Mouse (Mus musculus) kidney, postnatal 36 days (tissue): ENCODE data around the gene Gm38394.
A peak's percentile ranks its signal among the peaks of the same experiment; 100 is the strongest.
"Not testable (repeated sequence)": the region's sequence is repeated elsewhere in the genome, so short reads cannot be mapped to it uniquely, and the experiment has no call there.

Source experiments
- DNase-seq, 2 experiments: peaks; one replicate each; pipeline ENCODE4 v3.0.0; 2021 to 2022; ENCODE audit warnings: mixed read lengths in 2 of 2

Gm38394 gene

DNA sequence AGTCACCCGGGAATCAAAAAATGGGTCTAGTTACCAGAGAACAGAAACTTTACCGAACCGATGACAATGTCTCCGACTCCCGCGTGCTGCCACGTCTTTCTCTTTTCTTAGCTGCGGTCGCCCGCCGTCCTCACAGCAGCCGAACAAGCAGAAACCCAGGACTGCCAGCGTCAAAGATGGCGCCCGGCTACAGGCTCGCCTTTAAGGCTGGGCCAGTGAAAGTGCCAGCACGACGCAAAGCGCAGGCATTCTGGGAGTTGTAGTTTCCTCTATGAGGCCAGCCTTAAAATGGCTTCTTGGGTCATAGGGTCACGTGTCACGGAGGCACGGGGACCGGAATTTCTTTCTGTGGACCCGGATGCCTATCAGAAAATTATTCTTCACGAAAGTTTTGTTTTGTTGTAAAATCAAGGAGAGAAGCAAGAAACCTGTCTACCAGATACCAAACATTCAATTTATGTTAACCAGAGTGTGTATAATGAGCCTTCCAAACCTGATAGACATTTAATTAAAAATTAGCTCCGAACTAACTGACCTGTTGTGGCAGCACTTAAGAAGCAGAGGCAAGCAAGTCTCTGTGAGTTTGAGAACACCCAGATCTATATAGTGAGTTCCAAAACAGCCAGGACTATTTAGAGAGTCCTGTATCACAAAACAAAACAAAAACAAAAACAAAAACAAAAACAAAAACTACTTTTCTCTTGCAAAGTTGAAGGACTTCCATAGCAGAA lies at the start of gene Gm38394:
TSS of gene Gm38394 (minus strand) at position 116 of the 731 bp plus-strand sequence.
- peak; percentile 95 to 97 for DNase-seq

DNA sequence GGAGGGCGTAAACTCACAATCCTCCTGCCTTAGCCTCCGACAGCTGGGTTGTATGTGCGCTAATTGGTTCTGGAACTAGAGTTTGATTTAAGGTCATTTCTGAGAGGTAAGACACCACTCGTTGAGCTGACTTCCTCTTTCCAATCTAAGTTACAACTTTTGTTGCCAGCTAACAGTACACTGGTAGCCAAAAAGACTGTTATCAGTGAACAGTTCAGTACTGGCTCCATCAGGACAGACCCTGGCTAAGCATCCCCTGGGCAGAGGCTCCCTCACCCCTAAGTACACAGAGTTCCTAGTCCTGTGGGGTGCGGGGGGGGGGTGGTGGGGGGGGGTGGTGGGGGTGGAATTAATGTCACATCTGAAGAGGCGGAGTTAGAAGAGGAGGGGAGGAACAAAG lies 49.8 kb upstream of the Gm38394 start:
- no peak for DNase-seq

DNA sequence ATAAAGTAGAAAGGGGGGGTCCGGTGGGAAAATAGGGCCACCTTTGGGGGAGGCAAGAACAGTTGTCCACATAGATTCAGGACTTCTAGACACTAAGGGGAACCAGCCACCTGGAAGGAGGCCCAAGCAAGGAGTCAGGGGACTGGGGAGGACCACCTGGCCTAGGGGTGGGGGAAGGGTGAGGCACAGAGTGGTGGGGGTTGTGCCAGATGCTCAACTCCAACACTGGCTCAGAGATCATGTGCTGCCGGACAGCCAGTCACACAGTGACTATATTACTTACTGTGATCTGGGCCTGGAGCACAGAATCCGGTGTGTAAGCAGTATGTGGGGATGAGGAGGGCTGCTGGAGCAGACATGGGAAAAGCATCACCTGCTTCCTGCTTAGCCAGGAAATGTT lies 48.2 kb upstream of the Gm38394 start:
- DNase-seq: no peak

DNA sequence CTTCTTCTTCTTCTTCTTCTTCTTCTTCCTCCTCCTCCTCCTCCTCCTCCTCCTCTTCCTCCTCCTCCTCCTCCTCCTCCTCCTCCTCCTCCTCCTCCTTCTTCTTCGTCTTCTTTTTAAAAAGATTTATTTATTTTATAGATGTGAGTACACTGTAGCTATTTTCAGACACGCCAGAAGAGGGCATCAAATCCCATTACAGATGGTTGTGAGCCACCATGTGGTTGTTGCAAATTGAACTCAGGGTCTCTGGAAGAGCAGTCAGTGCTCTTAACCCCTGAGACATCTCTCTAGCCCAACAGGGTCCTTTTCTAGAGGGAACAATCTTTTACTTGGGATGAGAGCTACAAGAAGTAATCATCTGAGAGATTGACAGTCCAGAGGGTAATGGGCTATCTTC lies 40.7 kb upstream of the Gm38394 start:
- peak; percentile 30 to 69 for DNase-seq

DNA sequence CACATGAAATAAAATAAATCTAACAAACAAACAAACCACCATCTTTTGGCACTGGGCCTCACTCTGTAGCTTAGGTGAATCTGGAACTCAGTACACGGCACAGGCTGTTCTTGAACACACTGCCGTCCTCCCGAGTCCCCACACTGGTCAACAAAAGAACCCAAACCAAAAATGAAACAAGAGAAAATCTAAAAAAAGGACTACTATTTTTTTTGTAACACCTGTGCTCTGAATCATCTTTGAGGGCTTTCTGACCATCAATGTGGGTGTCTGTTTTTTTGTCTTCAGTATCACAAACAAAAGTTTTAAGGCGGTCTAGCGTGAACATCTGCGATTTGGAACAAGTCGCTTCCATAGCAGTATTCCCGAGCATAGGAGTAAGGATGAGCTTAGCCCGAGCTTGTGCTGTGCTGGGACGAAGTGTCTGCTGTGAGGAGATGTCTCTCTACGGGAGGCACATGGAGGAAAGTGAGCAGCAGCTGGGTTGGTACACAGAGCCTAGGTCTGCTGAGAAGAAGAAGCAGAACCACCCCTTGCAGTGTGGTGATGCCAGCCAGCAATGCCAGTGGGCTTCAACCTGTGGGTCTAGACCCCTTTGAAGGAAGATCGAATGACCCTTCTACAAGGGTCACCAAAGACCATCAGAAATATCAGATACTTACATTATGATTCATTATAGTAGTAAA lies 37.0 kb upstream of the Gm38394 start:
- DNase-seq: no peak

DNA sequence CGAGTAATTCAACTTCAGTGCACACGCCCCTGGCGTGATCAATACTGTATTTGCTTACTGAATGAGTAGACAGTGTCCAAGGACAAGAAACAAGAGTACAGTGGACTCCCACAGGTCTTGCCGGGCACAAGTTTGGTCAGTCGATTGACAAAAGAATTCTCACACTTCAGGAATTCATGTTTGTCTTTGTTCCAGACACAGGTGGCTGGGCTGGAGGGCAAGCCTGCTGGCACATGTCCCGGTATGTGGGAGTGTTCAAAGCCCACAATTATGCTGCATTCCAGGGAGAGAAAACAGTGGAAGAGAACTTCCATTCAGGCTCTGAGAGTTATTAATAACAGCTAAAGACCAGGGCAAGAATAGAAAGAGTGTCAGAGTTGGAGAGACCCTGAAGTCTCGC lies 34.8 kb upstream of the Gm38394 start:
- DNase-seq: peak; percentile 88 to 90

DNA sequence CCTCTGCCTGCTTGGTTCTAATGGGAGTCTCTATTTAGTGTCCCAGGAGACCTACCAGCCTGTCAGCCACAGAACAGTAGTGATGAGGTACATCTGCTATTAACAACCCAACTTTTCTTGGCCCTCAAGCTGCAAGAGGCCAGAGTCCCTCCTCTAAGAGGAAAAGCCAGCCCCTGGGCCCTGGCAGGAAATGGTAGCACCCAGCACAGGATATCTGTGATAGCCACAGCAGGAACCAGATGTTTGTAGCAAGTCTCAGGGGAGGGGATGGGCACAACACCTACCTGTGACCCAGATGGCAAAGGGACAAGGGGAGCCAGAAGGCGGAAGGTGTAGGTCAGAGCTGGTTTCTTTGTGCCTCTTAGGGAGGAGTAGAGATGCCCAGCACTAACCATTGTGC lies 33.8 kb upstream of the Gm38394 start:
- peak; percentile 22 to 32 for DNase-seq

DNA sequence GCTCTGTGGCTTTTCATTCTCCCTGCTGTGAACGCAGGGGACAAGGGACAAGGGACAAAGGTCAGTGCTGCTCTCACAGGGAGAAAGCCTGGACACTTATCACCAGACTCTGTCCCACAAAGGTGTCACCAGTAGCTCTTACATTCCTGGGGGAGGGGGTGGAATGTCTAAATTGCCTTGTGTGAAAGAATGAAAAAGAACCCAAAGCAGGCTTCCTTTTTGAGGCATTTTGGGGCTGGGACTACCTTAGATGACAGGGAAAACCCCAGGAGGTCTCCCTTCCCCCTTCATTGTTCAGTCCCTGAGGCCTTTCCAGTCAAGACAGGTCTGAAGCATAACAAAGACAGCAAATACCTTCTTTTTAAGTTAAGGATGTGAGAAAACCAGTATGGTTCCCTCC lies 33.2 kb upstream of the Gm38394 start:
- peak; percentile 38 to 48 for DNase-seq

DNA sequence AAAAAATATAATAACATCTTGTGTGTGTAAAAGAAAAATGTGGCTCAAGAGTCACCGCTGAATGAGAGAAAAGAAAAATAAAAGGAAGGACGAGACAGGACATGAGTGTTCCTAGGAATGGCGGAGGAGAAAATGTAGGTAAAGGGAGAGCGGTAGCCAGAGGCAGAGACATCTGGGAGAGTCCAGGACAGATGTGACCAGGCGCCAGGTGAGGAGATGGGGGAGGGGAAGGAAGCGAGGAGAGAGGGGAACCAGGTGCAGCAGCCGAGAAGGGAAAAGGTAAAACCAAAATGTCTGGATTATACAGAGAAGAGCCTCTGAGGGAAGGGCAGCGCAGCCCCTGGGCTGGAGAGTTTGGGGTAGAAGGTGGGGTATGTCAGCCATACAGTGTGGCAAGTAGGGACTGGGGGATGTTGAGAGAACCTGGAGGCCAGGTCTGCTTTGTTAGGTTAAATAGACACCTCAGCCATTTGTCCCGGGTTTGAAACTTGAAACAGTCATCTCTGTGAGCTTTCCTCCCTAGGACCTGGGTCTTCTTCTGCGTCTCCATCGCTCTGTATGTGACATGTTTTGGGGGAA lies 32.5 kb upstream of the Gm38394 start:
- DNase-seq: no peak

DNA sequence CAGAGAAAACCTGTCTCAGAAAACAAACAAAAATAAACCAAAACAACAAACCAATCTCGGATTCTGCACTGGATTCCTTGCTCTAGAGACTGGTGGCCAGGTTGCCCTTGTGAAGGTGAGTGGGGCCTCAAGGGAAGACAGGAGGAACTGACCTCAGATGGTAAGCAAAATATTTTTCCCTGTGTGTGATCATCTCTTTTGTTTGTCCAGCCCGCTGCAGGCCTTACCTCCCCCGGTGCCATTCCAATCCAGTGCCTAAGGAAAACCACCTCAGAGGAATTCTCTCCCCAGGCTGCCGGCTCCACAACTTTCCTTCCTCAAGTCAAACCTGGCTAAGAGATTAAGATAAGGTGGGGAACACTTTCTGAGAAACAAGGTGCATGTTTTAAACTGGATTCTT lies 31.1 kb upstream of the Gm38394 start:
- DNase-seq: peak in 1 of 2 experiments; percentile 17

DNA sequence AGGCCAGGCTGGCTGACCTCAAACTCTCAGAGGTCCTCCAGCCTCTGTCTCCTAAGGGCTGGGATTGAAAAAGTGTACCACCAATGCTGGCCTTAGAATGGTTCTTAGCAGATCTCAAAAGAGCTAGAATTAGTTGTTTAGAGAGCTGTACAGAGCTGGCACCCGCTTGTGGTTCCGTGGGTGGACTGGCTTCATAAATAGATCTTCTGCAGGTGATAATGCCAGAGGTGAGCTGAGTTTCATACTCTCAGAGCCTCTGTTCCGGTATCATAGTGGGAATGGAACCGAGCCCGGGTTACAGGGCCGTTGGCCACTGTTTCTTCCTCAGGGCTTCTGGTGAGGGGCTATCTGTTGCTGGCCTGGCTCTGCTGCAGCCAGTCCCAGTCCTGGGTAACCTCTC lies 29.9 kb upstream of the Gm38394 start:
- no peak for DNase-seq

DNA sequence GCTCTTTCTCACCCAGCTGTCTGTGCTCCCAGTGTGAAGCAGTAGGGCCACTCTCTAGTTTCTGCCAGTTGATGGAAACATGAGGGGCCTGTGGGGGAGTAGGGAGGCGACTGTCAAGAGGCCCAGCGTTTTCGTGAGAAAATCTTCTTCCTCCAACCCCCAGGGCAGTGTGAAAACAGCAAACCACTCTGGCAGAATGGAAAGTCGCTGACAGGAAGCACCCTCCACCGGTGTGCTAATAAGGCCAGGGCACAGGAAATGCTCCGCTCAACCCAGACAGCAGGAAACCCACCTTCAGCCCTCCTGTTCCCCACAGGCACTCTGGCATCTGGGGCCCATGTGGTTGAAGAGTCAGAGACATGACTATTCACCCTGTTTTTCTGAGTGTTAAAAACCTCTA lies 28.8 kb upstream of the Gm38394 start, which contains the start of gene Lax1:
TSS of gene Lax1 (minus strand) at position 212 of the 400 bp plus-strand sequence.
- DNase-seq: no peak

DNA sequence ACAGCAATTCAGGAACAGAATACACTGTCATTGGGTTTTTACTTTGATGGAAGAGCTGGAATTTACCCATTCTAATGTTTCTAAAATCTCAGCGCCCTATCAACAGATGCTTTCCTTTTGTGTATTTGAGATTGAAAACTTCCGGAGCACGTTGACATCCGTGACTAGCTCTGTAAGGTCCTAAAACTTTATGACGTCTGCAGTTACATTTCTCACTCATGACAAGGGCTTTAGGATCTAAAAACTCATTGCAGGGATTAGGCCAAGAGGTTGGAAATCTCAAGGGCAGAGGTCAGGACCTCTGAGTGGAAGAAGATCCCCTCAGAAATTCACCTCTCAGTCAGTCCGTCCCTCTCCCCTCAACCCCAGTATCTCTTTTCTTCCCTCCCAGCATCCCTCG lies 27.2 kb upstream of the Gm38394 start:
- no peak for DNase-seq

DNA sequence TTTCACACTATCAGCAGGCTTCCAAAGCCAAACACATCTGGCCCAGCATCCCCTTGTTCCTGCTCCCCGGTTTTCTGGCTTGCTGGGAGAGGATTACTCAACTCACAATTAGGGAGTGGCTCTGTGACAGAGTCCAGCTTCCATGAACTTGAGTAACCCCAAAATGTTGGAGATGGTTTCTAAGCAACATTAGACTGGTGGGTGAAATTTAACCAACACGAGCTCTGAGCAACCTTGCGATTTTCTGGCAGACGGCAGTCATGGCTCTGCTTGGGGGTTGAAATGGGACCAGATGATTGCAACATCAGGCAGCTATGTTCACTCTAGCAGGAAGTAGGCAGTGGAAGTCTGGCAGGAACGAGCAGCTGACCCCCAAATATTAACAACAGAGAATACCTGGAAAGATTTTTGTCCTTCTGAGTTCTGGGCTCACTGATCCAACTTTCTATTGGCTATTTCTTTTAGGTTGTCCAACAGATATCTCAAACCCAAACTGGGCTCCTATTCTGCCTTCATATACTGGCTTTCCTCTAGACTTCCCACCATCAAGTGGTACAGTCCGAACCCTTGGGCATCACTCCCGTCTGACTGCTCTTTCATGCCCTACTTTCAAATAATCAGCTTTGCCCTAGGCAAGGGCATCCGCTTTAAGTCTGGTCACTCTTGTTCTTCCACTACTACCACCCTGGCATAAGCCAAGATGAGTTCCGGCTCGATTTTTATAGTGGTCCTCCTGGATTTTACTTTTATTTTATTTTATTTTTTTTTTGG lies 24.8 kb upstream of the Gm38394 start:
- peak; percentile 69 to 91 for DNase-seq

DNA sequence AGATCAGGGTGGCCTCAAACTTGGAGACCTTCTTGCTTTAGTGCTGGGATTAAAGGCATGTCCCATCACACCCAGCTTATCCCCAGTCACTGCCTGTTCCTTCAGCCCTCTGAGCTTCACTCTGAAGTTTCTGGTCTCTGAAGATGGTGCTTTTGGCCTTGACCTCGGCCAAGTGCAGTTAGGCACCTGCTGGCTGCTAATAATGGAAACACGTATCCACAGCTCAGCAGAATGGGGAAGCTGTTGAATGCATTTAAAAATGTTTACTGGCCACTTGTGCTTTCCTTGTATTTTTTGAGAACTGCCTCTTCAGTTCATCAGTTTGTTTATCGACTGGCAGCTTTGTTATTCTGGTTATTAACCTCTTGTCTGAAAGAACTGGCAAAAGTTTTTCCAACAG lies 10.7 kb upstream of the Gm38394 start:
- DNase-seq: no peak

DNA sequence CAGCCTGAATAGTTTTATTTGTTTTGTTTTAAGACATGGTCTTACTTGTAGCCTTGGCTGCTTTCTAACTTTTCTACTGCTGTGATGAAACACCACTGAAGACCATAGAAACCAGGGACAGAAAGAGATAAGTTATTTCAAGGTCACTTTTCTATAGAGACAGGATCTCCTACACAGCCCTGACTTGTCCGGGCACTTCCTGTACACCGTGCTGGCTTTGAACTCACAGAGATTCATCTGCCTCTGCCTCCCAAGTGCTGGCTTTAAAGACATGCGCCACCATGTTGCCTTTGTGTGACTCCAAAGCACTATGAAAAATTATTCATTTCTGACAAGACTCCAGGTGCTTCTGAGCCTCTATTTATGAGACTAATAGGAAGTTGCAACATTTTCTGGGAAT lies 10.1 kb upstream of the Gm38394 start:
- DNase-seq: no peak

DNA sequence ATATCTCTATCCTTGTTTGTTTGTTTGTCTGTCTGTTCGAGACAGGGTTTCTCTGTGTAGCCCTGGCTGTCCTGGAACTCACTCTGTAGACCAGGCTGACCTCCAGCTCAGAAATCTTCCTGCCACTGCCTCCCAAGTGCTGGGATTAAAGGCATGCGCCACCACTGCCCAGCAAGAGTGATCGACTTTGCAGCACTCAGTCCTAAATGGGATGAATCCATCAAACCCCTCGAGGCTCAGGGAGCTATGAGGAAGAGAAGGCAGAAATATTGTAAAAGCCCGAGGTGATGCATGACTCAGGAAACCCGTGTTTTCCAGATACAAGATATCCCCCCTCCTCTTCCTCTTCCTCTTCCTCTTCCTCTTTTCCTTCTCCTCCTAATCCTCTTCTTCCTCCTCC lies 9.7 kb upstream of the Gm38394 start:
- DNase-seq: no peak

DNA sequence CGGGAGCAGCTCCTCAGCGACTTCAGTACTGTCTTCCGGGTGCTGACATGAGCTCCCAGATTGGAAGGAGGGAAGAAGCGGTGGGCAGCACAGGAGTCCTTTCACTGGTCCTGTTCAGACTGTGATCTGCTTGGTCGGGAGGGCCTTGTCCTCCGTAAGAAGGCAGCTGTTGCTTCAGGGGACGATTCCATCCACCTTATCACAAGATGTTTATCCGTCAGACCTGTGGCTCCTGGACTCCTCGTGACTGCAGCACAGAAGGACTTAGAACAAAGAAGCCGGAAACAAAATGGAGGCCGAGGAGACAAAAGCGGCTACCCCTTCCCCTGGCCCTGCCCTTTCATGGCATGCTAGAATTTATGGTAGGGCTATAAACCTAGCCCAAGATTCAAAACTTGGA lies 9.1 kb upstream of the Gm38394 start:
- no peak for DNase-seq

DNA sequence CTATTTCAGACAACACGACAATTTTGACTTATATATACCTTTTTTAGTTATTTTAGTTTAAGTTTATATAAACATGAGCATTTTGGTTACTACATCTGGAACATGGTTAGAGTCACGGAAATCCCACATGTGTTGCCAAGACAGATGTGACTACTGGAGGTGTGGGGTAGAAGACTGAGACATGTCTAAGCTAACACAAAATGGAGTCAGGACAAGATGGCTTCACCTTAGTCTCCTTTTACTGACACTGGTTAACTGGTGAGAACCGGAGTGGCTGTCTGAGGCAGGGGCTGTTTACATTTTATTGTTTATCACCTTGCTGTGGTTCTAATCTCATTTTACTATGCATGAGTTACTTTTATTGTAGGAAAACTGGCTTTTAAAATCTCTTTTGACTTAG lies 7.5 kb upstream of the Gm38394 start:
- DNase-seq: no peak

DNA sequence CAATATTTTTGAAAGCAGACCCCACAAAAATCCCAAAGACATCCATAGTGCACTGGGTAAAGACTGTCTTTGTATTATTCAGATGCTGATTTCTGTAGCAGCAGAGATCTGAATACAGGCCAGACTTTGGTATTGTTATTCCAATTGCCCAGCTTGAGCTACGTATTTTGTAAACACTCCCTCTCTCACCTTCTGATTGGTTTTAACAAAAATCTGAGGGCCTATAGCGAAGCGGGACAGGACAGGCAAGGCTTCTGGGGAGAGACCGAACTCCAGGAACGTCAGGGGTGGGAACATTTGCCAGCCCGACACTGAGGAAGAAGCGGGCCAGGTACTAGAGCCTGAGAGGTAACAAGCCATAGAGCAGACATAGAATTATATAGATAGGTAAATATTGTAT lies 6.6 kb upstream of the Gm38394 start:
- DNase-seq: no peak

DNA sequence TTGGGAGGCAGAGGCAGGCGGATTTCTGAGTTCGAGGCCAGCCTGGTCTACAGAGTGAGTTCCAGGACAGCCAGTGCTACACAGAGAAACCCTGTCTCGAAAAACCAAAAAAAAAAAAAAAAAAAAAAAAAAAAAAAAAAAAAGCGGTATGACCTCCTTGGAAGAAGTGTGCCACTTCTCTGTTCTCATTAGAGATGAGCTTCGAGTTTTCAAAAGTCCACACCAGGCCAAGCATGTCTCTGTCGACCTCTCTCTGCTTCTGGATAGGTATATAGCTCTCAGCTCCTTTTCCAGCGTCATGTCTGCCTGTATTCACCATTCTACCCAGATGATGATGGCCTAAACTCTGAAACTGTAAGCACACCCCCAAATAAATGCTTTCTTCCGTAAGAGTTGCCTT lies 4.6 kb upstream of the Gm38394 start:
- not testable (repeated sequence) for DNase-seq

DNA sequence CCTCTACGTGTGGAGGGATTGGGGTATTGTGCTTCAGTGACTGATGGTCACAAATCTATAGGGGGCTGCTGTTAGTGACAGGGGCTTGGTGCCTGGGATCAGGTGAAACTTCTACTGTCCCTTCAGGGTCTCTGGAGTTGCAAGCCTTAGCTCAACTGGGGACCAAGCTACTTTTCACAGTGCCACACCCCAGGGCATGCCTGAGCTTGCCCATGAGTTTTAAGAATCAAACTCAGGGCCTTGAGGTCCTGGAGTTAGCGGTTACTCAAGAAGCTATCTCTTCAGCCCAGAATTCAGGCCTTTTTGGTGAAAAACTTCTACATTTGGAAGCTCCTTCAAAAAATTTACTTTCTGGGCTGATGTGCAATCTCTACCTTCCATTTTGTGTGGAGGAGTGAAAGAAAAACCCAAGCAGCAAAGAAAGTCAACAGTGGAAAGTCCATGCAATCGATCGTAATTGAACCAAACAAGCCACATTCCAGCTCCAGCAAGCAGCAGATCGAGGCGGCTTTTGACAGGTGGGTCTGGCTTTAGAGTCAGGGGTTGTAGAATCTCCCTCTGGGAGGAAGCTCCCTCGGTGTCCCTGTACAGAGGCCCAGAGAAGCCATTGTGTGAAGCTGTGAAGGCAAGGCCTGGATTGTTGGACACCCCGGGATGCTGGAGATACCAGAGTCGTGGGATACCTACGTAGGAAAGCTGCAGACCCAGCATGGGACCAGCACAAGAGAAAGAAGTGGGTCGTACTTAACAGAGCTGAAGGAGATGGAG lies 3.3 kb upstream of the Gm38394 start:
- no peak for DNase-seq

DNA sequence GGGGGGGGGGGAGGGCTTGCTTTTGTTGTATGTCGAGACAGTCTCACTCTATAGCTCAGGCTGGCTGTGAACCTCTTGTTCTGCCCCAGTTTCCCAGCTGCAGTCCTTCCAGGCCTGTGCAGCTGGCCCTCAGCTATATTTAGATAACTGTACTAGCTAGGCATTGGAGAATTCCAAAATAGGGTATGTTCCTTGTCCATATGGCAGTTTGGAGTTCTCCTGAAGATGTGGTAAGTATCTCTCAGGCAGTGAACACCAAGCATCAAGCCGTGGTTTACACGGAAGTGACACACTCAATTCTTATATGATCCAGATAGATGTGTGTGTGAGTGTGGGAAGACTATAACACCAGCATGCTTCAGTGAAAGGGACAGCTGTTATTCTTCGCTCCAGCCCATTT lies 2.3 kb upstream of the Gm38394 start:
- no peak for DNase-seq
